Mouse (Mus musculus) hindbrain, postnatal 0 days (tissue): ENCODE data around the gene Gm14569. TPM values are rescaled to one million over a fixed set of nuclear protein-coding genes. Genes with fewer than 3 reads are reported as not detected.

Source experiments
- ATAC-seq: fragments of 200-750 bp; cut with Nextera tagmentation; 2 replicates; pipeline ENCODE4 v1.8.0; 2017; ENCODE audit warnings: mild to moderate bottlenecking, moderate TSS enrichment, moderate library complexity
- DNase-seq: peaks from one replicate; pipeline ENCODE4 v3.0.0-alpha.2; 2015; ENCODE audit warnings: low spot score
- H3K27ac ChIP-seq: fragments of 300-500 bp; sonication (generic); 2 replicates; pipeline ENCODE4 v1.5.1; 2014; ENCODE audit warnings: mild to moderate bottlenecking
- H3K27me3 ChIP-seq: fragments of 300-500 bp; sonication (generic); 2 replicates; pipeline ENCODE4 v1.6.1; 2014; ENCODE audit warnings: low read length, mixed read lengths; ENCODE audit not compliant: insufficient read depth
- H3K36me3 ChIP-seq: fragments of 300-500 bp; sonication (generic); 2 replicates; pipeline ENCODE4 v1.6.1; 2014; ENCODE audit warnings: low read length, mixed read lengths; ENCODE audit not compliant: insufficient read depth
- H3K4me1 ChIP-seq: fragments of 300-500 bp; sonication (generic); 2 replicates; pipeline ENCODE4 v1.6.1; 2014; ENCODE audit warnings: antibody characterized with exemption, low read length, mixed read lengths; ENCODE audit not compliant: insufficient read depth
- H3K4me2 ChIP-seq: fragments of 300-500 bp; sonication (generic); 2 replicates; pipeline ENCODE4 v1.6.1; 2014; ENCODE audit warnings: low read depth, mild to moderate bottlenecking, low read length, moderate library complexity, mixed read lengths
- H3K4me3 ChIP-seq: fragments of 300-500 bp; sonication (generic); 2 replicates; pipeline ENCODE4 v1.5.1; 2014; ENCODE audit warnings: low read length
- H3K9ac ChIP-seq: fragments of 300-500 bp; sonication (generic); replicated peaks from 2 replicates; pipeline ENCODE4 v1.6.1; 2014; ENCODE audit warnings: mild to moderate bottlenecking, low read length, moderate library complexity, mixed read lengths
- H3K9me3 ChIP-seq: fragments of 300-500 bp; sonication (generic); 2 replicates; pipeline ENCODE4 v1.6.1; 2016; ENCODE audit warnings: low read length, mixed read lengths
- CTCF ChIP-seq: IDR thresholded peaks from 2 replicates; pipeline ENCODE4 v1.5.1; 2016; ENCODE audit warnings: antibody characterized with exemption, control low read depth, low read depth
- WGBS: fragments of 180-500 bp; shearing (Covaris S2); extraction: QIAGEN DNeasy Blood & Tissue Kit; methylation state at CpG from one replicate; pipeline ENCODE4 v1.1.7; 2014; 5-methylcytosine and 5-hydroxymethylcytosine counted together
- polyA plus RNA-seq: library from polyadenylated mRNA; unstranded; fragments of >200 nt; fragmentation: Nextera tagmentation; extraction: Ambion mirVana; gene quantifications from 2 replicates; pipeline ENCODE4 v1.2.1, GENCODE M21; 2015
- total RNA-seq: library from RNA; depleted of rRNA; stranded (reverse); fragments of >200 nt; gene quantifications from 2 replicates; pipeline ENCODE4 v1.2.3, GENCODE M21; 2014; rRNA removed

The Gm14569 gene
- total RNA-seq (1.9 TPM in 1 of 2 replicates, not detected in the other), polyA plus RNA-seq (not detected in 2 replicates)

DNA sequence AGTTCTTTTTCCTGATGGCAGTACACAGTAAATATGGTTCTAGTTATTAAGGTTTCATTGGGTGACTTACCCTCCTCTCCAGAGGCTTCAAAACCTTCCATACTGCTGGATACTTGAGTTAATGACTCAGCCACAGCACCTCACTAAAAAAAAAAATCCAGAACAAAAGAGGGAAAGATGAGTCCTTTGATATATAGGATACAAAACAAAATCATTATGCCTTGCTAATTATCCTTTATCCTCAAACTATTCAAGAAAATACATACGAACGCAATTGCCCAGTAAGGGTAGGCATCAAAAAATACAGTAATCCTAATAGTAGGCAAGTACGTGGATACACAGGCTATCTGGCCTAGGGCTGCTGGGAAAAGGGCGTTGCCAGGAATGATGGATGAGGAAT, at the start of gene Gm14569:
Gene Gm14569 (minus strand): TSS at position 101 of the 400 bp plus-strand sequence.
- Histone ChIP-seq H3K4me3 (no peak within 1 kb of the TSS), H3K9me3 (no peaks in the 10 kb centered on the region), H3K4me1 (no peaks in the 10 kb centered on the region), H3K27ac (no peak within 1 kb of the TSS), H3K36me3 (no peaks in the 10 kb centered on the region), H3K27me3 (no peaks in the 10 kb centered on the region), H3K9ac (no peak within 1 kb of the TSS), H3K4me2 (no peak within 1 kb of the TSS)
- ATAC-seq (no peak), DNase-seq (no peak)
- 91% methylated on average over 4 of the region's 4 CpGs for WGBS
- no peak for TF ChIP-seq CTCF

DNA sequence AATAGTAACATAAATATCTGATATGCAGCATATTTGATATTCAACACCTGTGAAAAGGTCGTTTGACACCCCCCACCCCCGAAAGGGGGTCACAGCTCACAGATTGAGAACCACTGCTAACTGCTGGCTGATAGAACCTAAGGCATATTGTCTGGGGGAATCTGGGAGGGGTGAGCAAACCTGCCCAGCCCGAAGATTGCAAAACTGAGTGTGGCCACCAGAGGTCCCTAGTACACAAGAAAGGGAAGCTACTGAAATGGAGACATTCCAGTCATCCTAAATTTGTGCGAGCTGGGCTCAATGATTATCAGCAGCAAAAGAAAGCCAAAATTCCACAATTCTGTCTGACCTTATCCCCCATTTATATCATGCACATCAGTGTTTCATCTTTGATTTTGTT, 42.9 kb upstream of the Gm14569 start:
- DNase-seq (peak; percentile 78), ATAC-seq (peak; percentile 58; the same call in 1 of the 2 replicates)
- H3K27me3 ChIP-seq, result no peaks in the 10 kb centered on the region
- H3K4me2 ChIP-seq, result no peak overlapping the region
- H3K4me3 ChIP-seq, result no peak overlapping the region
- H3K4me1 ChIP-seq, result no peaks in the 10 kb centered on the region
- TF ChIP-seq CTCF, result peak; percentile 81
- H3K9me3 ChIP-seq, result no peaks in the 10 kb centered on the region
- 22% methylated on average over 4 of the region's 4 CpGs for WGBS
- no peaks in the 10 kb centered on the region for H3K36me3 ChIP-seq
- H3K9ac ChIP-seq, result no peak overlapping the region
- H3K27ac ChIP-seq, result no peak overlapping the region

DNA sequence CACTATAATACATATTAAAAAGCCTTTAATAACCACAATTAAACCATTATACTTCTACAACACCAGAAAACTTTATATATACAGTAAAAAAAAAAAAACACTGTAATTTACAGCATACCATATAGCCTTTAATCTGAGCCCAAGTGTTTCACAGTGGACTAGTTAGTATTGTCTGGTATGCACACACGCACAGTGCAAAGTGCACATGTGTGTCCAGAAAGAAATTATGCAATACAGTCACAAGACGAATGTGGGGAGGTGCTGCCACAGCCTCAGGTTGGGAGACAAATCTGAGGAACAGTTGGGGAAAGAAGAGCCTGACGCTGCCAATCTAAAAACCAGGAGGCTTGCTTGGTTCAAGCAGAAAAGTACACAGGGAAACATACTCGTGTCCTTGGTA, 42.1 kb upstream of the Gm14569 start:
- TF ChIP-seq CTCF, result no peak

DNA sequence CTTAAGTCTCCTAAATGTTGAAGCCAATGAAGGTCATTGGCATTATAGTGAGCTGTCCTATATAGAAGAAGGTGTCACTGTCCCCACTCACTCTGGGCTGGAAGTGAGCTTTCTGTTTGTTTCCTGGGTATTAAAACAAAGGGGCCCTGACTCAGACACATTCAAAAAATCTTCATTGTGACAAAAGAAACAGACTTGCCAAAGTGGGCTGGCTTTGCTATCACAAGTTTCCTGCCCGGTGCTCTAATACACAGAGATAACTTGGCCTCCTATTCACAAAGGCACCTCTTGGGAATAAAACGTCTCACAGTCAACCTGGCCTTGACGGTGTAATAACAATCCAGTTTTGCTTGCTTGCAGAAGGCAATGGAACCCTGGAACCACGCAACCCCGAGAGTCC, 38.6 kb upstream of the Gm14569 start:
- Histone ChIP-seq H3K27ac (no peak overlapping the region), H3K4me2 (no peak overlapping the region), H3K36me3 (no peaks in the 10 kb centered on the region), H3K9me3 (no peaks in the 10 kb centered on the region), H3K4me3 (no peak overlapping the region), H3K27me3 (no peaks in the 10 kb centered on the region), H3K4me1 (no peaks in the 10 kb centered on the region), H3K9ac (no peak overlapping the region)
- ATAC-seq (no peak), DNase-seq (no peak)
- 77% methylated on average over 5 of the region's 5 CpGs for WGBS
- TF ChIP-seq CTCF, result no peak

More for the DNA sequence above, 42.1 kb upstream of the Gm14569 start:
- DNase-seq (no peak), ATAC-seq (no peak)
- Histone ChIP-seq H3K4me1 (no peaks in the 10 kb centered on the region), H3K36me3 (no peaks in the 10 kb centered on the region), H3K9ac (no peak overlapping the region), H3K4me3 (no peak overlapping the region), H3K4me2 (no peak overlapping the region), H3K27me3 (no peaks in the 10 kb centered on the region), H3K9me3 (no peaks in the 10 kb centered on the region), H3K27ac (no peak overlapping the region)
- 73% methylated on average over 4 of the region's 4 CpGs for WGBS

DNA sequence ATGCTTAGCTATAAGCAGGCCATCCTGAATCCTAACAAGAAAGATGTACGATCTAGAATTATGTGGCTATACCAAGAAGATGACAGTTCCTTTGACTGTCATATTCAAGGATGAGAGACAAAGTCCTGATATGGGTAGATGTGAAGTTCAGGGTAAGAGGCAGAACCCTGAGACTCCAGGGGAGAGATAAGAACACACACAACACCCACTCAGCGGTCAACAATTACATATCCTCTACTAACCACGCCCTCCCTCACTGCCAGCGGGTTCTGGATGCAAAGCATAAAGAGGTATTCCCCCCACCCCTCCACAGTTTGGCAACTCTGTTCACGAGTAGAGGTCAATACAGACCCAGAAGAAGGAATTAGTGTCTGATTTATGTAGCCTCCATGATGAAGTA, 32.1 kb upstream of the Gm14569 start:
- WGBS, result 69% methylated on average over 5 of the region's 5 CpGs
- no peak for ATAC-seq
- Histone ChIP-seq H3K27ac (no peak overlapping the region), H3K4me1 (no peaks in the 10 kb centered on the region), H3K4me2 (no peak overlapping the region), H3K27me3 (no peaks in the 10 kb centered on the region), H3K4me3 (no peak overlapping the region), H3K36me3 (no peaks in the 10 kb centered on the region), H3K9me3 (no peaks in the 10 kb centered on the region), H3K9ac (no peak overlapping the region)
- DNase-seq, result no peak
- TF ChIP-seq CTCF, result no peak

DNA sequence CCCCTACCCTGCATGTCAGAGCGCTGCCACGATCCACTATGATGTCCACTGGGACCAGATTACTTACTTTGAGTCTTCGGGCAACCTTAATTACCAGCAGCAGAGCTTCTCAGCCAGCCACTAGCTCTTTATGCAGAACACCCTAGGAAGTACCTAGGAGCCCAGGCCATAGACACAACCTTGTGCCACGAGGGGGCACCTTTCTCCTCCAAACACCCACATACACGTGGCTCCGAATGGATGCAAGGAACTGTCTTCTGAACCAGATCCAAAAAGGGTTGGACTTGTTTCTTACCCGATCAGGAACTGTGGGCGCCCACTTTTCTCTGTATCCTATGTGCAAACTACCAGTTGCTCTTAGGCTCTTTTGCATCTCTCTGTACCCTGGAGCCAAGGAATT, 22.1 kb upstream of the Gm14569 start:
- no peak overlapping the region for H3K9ac ChIP-seq
- H3K36me3 ChIP-seq, result no peaks in the 10 kb centered on the region
- H3K4me3 ChIP-seq, result no peak overlapping the region
- TF ChIP-seq CTCF, result 0 out of 2 replicates have a peak, but pooled peaks have one; percentile 10
- H3K9me3 ChIP-seq, result no peaks in the 10 kb centered on the region
- ATAC-seq (no peak), DNase-seq (peak; percentile 6)
- H3K27ac ChIP-seq, result no peak overlapping the region
- no peaks in the 10 kb centered on the region for H3K4me1 ChIP-seq
- no peak overlapping the region for H3K4me2 ChIP-seq
- WGBS, result 48% methylated on average over 8 of the region's 8 CpGs
- H3K27me3 ChIP-seq, result no peaks in the 10 kb centered on the region

DNA sequence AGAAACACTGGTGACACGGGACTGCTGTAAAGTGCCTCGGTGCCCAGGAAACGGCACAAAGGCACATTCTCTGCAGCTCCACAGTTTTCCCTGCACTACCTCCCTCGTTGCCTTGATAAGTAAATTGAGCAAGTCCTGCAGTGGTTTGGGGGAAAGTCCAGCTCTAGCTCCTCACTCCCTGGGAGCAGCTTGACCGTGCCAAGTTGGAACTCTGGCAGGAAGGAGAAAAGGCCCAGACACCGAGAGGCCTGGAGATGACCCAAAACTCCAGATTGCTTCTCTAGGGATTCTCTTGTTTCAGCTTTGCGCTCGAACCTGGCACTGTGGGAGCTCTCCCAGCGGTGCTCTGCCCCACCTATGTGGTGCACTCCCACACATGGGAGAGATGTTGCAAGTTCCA, 21.6 kb upstream of the Gm14569 start:
- TF ChIP-seq CTCF, result no peak
- DNase-seq (no peak), ATAC-seq (no peak)
- no peaks in the 10 kb centered on the region for H3K36me3 ChIP-seq
- H3K27ac ChIP-seq, result no peak overlapping the region
- WGBS, result 58% methylated on average over 9 of the region's 9 CpGs
- no peaks in the 10 kb centered on the region for H3K27me3 ChIP-seq
- no peak overlapping the region for H3K4me2 ChIP-seq
- no peak overlapping the region for H3K4me3 ChIP-seq
- H3K4me1 ChIP-seq, result no peaks in the 10 kb centered on the region
- H3K9ac ChIP-seq, result no peak overlapping the region
- no peaks in the 10 kb centered on the region for H3K9me3 ChIP-seq
